Mouse (Mus musculus) lung, embryonic 15.5 days (tissue): ENCODE results near the gene Dpp4. TPM values are rescaled to one million over a fixed set of nuclear protein-coding genes. Genes with fewer than 3 reads are reported as not detected.

Experiments
- ATAC-seq: fragments of 200-750 bp; cut with Nextera tagmentation; 2 replicates; pipeline ENCODE4 v1.8.0; 2017; ENCODE audit warnings: moderate number of reproducible peaks, borderline replicate concordance; ENCODE audit not compliant: low FRiP score, low TSS enrichment; ENCODE audit errors: extremely low read depth
- H3K27ac ChIP-seq: fragments of 300-500 bp; sonication (generic); 2 replicates; pipeline ENCODE4 v1.5.1; 2015; ENCODE audit warnings: moderate library complexity, mild to moderate bottlenecking, inconsistent platforms
- H3K27me3 ChIP-seq: fragments of 300-500 bp; sonication (generic); 2 replicates; pipeline ENCODE4 v1.6.1; 2015; ENCODE audit warnings: inconsistent platforms
- H3K36me3 ChIP-seq: fragments of 300-500 bp; sonication (generic); 2 replicates; pipeline ENCODE4 v1.6.1; 2015; ENCODE audit warnings: inconsistent platforms
- H3K4me1 ChIP-seq: fragments of 300-500 bp; sonication (generic); 2 replicates; pipeline ENCODE4 v1.6.1; 2015; ENCODE audit warnings: inconsistent platforms
- H3K4me2 ChIP-seq: fragments of 300-500 bp; sonication (generic); 2 replicates; pipeline ENCODE4 v1.6.1; 2015; ENCODE audit warnings: inconsistent platforms, mild to moderate bottlenecking, moderate library complexity
- H3K4me3 ChIP-seq: fragments of 300-500 bp; sonication (generic); 2 replicates; pipeline ENCODE4 v1.5.1; 2015; ENCODE audit warnings: mild to moderate bottlenecking, inconsistent platforms
- H3K9ac ChIP-seq: fragments of 300-500 bp; sonication (generic); 2 replicates; pipeline ENCODE4 v1.6.1; 2015; ENCODE audit warnings: inconsistent platforms
- H3K9me3 ChIP-seq: fragments of 300-500 bp; sonication (generic); 2 replicates; pipeline ENCODE4 v1.6.1; 2016; ENCODE audit warnings: inconsistent platforms
- WGBS: fragments of 180-500 bp; shearing (Covaris S2); methylation state at CpG from one replicate; pipeline ENCODE4 v1.1.7; 2015; 5-methylcytosine and 5-hydroxymethylcytosine counted together
- polyA plus RNA-seq: library from polyadenylated mRNA; unstranded; fragments of >200 nt; fragmentation: Nextera tagmentation; extraction: Ambion mirVana; gene quantifications from 2 replicates; pipeline ENCODE4 v1.2.1, GENCODE M21; 2015

The Dpp4 gene
- polyA plus RNA-seq, 1 experiment from 2014 or later: 31.2 TPM

GRCm38 (mm10) chr2:62347762-62348161, 64.3 kb downstream of the Dpp4 start:
- Histone ChIP-seq H3K4me2 (no peak overlapping the region), H3K9ac (no peak overlapping the region), H3K27me3 (no peaks in the 10 kb centered on the region), H3K27ac (no peak overlapping the region), H3K4me1 (no peaks in the 10 kb centered on the region), H3K4me3 (no peak overlapping the region), H3K36me3 (no peaks in the 10 kb centered on the region), H3K9me3 (no peaks in the 10 kb centered on the region)
- 91% methylated on average over 9 of the region's 9 CpGs for WGBS
- ATAC-seq: no peak

DNA sequence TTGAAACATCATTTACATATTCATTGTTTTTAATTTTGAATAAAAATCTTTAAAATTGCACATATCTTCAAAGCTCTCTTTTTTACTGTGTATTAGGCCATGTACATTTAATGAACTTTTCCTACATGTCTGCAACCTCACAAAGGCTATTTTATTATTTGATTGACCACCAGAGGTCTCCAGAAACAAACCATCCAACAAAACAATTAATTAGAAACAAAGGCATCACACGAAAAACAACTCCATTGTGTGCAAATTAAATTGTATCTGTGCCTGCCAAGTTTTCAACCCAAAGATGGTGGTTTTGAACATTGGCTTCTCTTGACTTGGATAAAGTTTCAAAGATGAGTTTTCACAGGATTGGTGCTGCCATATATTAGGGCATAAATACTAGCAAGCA, 65.3 kb downstream of the Dpp4 start:
- no peaks in the 10 kb centered on the region for H3K4me1 ChIP-seq
- H3K36me3 ChIP-seq: no peaks in the 10 kb centered on the region
- H3K27ac ChIP-seq: no peak overlapping the region
- no peak overlapping the region for H3K4me2 ChIP-seq
- H3K27me3 ChIP-seq: no peaks in the 10 kb centered on the region
- no peak overlapping the region for H3K4me3 ChIP-seq
- H3K9ac ChIP-seq: no peak overlapping the region
- ATAC-seq: no peak
- WGBS: 17% methylated on average over 1 of the region's 1 CpGs
- H3K9me3 ChIP-seq: no peaks in the 10 kb centered on the region

- Histone ChIP-seq H3K4me3 (no peak overlapping the region), H3K9ac (no peak overlapping the region), H3K4me2 (no peak overlapping the region), H3K4me1 (no peaks in the 10 kb centered on the region), H3K9me3 (no peaks in the 10 kb centered on the region), H3K27ac (no peak overlapping the region), H3K36me3 (no peaks in the 10 kb centered on the region), H3K27me3 (no peaks in the 10 kb centered on the region)
- WGBS: 40% methylated on average over 6 of the region's 6 CpGs
- peak; percentile 35; the same call in 1 of the 2 replicates for ATAC-seq
Measured at GRCm38 (mm10) chr2:62344367-62344766, 67.7 kb downstream of the Dpp4 start.

GRCm38 (mm10) chr2:62341734-62342128, 70.3 kb downstream of the Dpp4 start:
- H3K4me2 ChIP-seq: no peak overlapping the region
- no peak overlapping the region for H3K9ac ChIP-seq
- no peak for ATAC-seq

GRCm38 (mm10) chr2:62341061-62341733, 70.8 kb downstream of the Dpp4 start:
- H3K4me2 ChIP-seq: no peak overlapping the region

More at GRCm38 (mm10) chr2:62341734-62342128, 70.3 kb downstream of the Dpp4 start:
- 54% methylated on average over 14 of the region's 14 CpGs for WGBS
- no peak overlapping the region for H3K27ac ChIP-seq
- no peaks in the 10 kb centered on the region for H3K4me1 ChIP-seq
- H3K27me3 ChIP-seq: no peaks in the 10 kb centered on the region
- no peaks in the 10 kb centered on the region for H3K36me3 ChIP-seq
- no peak overlapping the region for H3K4me3 ChIP-seq
- no peaks in the 10 kb centered on the region for H3K9me3 ChIP-seq

DNA sequence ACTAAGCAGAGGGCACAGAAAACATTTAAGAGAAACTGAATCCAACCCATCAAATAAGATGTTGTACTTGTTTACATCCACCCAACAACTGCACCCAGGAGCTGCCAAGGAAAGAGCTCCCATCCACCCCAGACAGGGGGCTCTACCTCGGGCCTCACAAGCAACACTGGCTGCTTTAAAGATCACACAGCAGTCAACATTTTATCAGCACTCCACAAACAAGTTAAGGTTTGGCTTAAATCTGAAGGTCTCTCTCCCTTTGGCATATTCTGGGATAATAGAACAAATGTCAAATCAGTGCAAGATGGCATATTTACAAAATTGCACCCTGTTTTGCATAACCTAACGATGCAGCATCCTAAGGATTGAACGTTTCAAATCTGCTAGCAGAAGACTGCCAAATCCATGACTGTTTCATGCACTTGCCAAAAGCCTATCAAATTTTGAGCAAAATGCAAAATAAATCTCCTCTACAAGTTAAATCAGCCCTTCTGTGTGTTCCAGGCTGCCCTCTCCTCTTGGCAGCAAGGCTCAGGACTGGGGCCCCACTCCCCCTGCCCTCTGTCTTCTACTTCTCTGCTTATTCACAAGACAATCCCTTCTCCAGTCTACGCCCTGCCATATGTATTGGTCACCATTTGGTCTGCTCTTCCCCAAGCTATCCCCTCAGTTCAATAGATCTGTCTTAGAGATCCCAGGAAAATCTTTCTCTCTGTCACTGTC, 72.6 kb downstream of the Dpp4 start:
- no peak overlapping the region for H3K27ac ChIP-seq
- H3K9ac ChIP-seq: no peak overlapping the region
- no peaks in the 10 kb centered on the region for H3K4me1 ChIP-seq
- H3K4me3 ChIP-seq: no peak overlapping the region
- ATAC-seq: no peak
- no peaks in the 10 kb centered on the region for H3K9me3 ChIP-seq
- H3K27me3 ChIP-seq: no peaks in the 10 kb centered on the region
- no peaks in the 10 kb centered on the region for H3K36me3 ChIP-seq
- 52% methylated on average over 4 of the region's 4 CpGs for whole genome bisulfite sequencing
- H3K4me2 ChIP-seq: no peak overlapping the region

More at GRCm38 (mm10) chr2:62341061-62341733, 70.8 kb downstream of the Dpp4 start:
- Histone ChIP-seq H3K27ac (no peak overlapping the region), H3K36me3 (no peaks in the 10 kb centered on the region), H3K9me3 (no peaks in the 10 kb centered on the region), H3K4me3 (no peak overlapping the region), H3K9ac (no peak overlapping the region), H3K27me3 (no peaks in the 10 kb centered on the region), H3K4me1 (no peaks in the 10 kb centered on the region)
- WGBS: 58% methylated on average over 3 of the region's 3 CpGs
- ATAC-seq: no peak

GRCm38 (mm10) chr2:62337086-62337485, 74.9 kb downstream of the Dpp4 start:
- 82% methylated on average over 7 of the region's 7 CpGs for WGBS
- H3K27ac ChIP-seq: no peak overlapping the region
- ATAC-seq: no peak
- no peak overlapping the region for H3K9ac ChIP-seq
- no peaks in the 10 kb centered on the region for H3K27me3 ChIP-seq
- H3K4me3 ChIP-seq: no peak overlapping the region
- H3K4me2 ChIP-seq: no peak overlapping the region
- no peaks in the 10 kb centered on the region for H3K4me1 ChIP-seq
- no peaks in the 10 kb centered on the region for H3K9me3 ChIP-seq
- no peaks in the 10 kb centered on the region for H3K36me3 ChIP-seq

DNA sequence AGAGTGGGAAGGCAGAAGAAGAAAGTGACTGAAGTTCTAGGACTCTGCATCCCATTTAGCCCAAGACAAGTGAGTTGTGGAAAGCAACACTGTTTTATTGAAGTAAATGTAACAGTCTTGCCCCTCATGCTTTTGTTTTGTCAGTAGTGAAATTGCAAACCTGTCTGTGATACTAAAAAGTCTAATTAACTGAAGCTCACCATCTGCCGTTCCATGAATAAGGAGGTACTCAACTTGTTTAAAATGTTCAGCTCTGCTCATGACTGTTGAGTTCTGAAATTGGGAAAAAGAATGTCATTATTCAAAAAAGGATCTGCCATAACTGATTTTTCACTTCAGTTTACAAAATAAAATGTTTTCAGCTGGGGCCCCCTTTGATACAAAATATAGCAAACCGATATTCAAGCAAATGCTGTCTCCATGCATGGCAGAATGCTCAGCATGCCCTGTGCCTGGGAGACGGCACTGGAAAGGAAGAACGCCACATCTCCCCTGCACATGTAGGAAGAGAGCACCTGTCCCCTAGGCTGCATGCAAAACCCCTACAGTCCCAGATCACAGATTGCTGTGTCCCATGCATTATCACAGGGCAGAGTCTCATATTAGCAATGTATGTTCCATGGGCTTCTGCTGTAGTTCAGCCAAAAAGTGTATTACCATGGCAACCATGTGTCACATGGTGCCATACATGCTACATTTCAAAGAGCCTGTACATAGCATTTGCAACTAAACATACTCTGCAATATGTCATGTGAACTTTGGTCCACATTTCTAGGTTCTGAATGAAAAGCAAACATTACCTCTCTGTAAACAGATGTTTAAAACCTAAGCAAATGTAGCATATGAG, 77.4 kb downstream of the Dpp4 start:
- H3K4me1 ChIP-seq: no peaks in the 10 kb centered on the region
- H3K27ac ChIP-seq: no peak overlapping the region
- H3K9me3 ChIP-seq: no peaks in the 10 kb centered on the region
- H3K4me2 ChIP-seq: no peak overlapping the region
- 83% methylated on average over 4 of the region's 4 CpGs for WGBS
- no peak overlapping the region for H3K9ac ChIP-seq
- H3K27me3 ChIP-seq: no peaks in the 10 kb centered on the region
- no peak overlapping the region for H3K4me3 ChIP-seq
- no peak for ATAC-seq
- no peaks in the 10 kb centered on the region for H3K36me3 ChIP-seq

DNA sequence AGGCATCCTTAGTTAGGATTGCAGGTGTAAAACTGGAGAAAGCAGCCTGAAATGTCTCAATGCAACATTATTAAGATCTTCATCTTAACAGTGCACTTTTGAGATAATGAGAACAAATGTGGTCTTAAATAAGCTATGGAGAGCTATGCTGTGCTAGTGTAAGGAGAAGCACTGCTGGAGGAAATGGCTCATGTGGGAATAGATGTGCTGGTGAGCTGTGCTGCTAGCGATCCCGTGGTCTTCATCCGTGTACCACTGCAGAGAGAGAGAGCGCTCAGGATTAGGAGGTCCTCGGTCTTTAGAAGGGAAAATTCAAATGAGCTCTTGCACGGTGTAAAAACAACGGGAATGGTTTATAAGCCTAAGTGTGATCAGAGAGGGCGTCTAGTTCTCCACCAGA, 79.6 kb downstream of the Dpp4 start:
- H3K9ac ChIP-seq: no peak overlapping the region
- no peak overlapping the region for H3K4me3 ChIP-seq
- ATAC-seq: no peak
- H3K4me1 ChIP-seq: no peaks in the 10 kb centered on the region
- no peak overlapping the region for H3K27ac ChIP-seq
- H3K27me3 ChIP-seq: no peaks in the 10 kb centered on the region
- whole genome bisulfite sequencing: 74% methylated on average over 8 of the region's 8 CpGs
- no peak overlapping the region for H3K4me2 ChIP-seq
- no peaks in the 10 kb centered on the region for H3K36me3 ChIP-seq
- H3K9me3 ChIP-seq: no peaks in the 10 kb centered on the region

GRCm38 (mm10) chr2:62331913-62332312, 80.1 kb downstream of the Dpp4 start:
- Histone ChIP-seq H3K4me1 (no peaks in the 10 kb centered on the region), H3K4me2 (no peak overlapping the region), H3K4me3 (no peak overlapping the region), H3K9me3 (no peaks in the 10 kb centered on the region), H3K9ac (no peak overlapping the region), H3K27ac (no peak overlapping the region), H3K27me3 (no peaks in the 10 kb centered on the region), H3K36me3 (no peaks in the 10 kb centered on the region)
- WGBS: 65% methylated on average over 4 of the region's 4 CpGs
- ATAC-seq: no peak

GRCm38 (mm10) chr2:62325388-62325787, 86.6 kb downstream of the Dpp4 start:
- Histone ChIP-seq H3K36me3 (no peaks in the 10 kb centered on the region), H3K9ac (no peak overlapping the region), H3K9me3 (no peaks in the 10 kb centered on the region), H3K27me3 (no peaks in the 10 kb centered on the region), H3K27ac (no peak overlapping the region), H3K4me3 (no peak overlapping the region), H3K4me1 (no peaks in the 10 kb centered on the region), H3K4me2 (no peak overlapping the region)
- WGBS: 76% methylated on average over 2 of the region's 2 CpGs
- ATAC-seq: no peak
